Comparison of ENCODE assay signal across 10 mouse cellular contexts in the genomic region with DNA sequence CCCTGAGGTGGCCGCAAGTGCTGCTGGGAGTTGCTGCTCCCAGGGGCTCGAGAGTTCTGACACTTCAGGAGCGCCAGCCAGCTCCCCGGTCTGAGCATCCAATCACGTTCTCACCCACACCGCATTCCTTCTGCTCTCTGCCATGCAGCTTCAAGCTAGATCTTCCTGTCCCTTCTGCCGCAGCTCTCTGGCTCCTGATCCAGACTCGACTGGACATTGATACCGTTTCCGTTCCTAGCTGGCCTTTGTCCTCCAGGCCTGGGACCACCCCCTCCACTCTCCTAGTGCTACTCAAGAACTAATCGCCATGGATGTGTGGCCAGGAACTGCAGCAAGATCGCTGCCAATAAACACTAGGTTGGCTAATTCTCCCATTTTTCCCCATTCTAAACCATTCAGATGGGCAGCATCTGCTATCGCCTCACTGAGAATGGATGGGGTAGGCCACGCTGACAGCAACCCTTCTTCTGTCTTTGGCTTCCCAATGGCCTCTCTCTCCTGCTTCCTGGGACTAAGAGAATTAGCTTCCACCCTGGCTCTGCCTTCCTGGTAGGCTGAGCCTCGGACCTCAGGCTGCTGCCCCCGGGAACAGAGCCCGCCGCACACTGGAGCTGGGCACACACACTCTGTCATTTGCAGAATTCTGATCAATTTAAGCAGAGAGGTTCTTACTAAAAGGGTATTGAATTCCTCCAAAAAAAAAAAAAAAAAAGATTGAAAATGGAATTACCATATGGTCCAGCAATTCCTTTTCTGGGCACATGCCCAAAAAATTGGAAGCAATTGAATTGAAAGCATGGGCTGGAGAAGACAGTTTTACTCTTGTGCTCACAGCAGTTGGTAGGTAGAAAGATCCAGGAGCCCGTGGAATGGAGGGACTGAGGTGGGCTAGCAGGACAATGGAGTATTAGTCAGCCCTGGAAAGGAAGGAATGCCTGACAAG. TPM values are rescaled to one million over a fixed set of nuclear protein-coding genes. Genes with fewer than 3 reads are reported as not detected.
DNase-seq lines count a peak whose midpoint lies in the region; ATAC-seq and TF ChIP-seq lines count a peak whose summit lies in the region.
"Had no signal": no experiment of that assay in that cellular context is flagged by ENCODE, and none has a peak within 500 bp of the region (broad histone marks: within the 10 kb centered on the region; RNA-seq: fewer than 3 reads in every experiment).

No protein-coding gene starts in this region.

- H3K4me2 ChIP-seq in hindbrain, postnatal 0 days (ENCODE audit: low read depth, low read length): no peak overlapping the region
- no peak overlapping the region for H3K4me2 ChIP-seq in neural tube, embryonic 14.5 days (ENCODE audit: low read depth, low read length)

- no peaks in the 10 kb centered on the region for H3K27me3 ChIP-seq in testis, adult 2 months (ENCODE audit: control insufficient read depth, insufficient read depth, low read length)
- H3K27me3 ChIP-seq in hindbrain, postnatal 0 days (ENCODE audit: insufficient read depth, low read length): no peaks in the 10 kb centered on the region
- no peaks in the 10 kb centered on the region for H3K27me3 ChIP-seq in neural tube, embryonic 14.5 days (ENCODE audit: control insufficient read depth, insufficient read depth, low read length)

- H3K27ac ChIP-seq in testis, adult 2 months (ENCODE audit: control insufficient read depth, insufficient read depth, low read depth, low read length): no peak overlapping the region
- H3K27ac ChIP-seq in hindbrain, postnatal 0 days: peak overlapping the region; percentile 61
- H3K27ac ChIP-seq in neural tube, embryonic 14.5 days (ENCODE audit: low read depth, low read length): no peak overlapping the region

- ATAC-seq in hindbrain, postnatal 0 days: peak; percentile 47; the same call in 1 of the 2 replicates
- no peak for ATAC-seq in neural tube, embryonic 14.5 days (ENCODE audit: low read depth)

- WGBS in hindbrain, postnatal 0 days: 39% methylated on average over 19 of the region's 19 CpGs
- WGBS in neural tube, embryonic 14.5 days: 68% methylated on average over 19 of the region's 19 CpGs

- no peak for TF ChIP-seq CTCF in testis, adult 2 months (IDR thresholded peaks at IDR 0.05; ENCODE audit: control insufficient read depth, insufficient read depth, insufficient replicate concordance, low read depth, low read length)
- no peak for TF ChIP-seq CTCF in hindbrain, postnatal 0 days (IDR thresholded peaks at IDR 0.05; ENCODE audit: low read depth)

- peak overlapping the region; percentile 12 for H3K4me3 ChIP-seq in testis, adult 2 months (ENCODE audit: control insufficient read depth, low read depth, low read length)
- H3K4me3 ChIP-seq in hindbrain, postnatal 0 days (ENCODE audit: low read length): no peak overlapping the region
- H3K4me3 ChIP-seq in neural tube, embryonic 14.5 days (ENCODE audit: low read depth, low read length): no peak overlapping the region

- H3K9ac ChIP-seq in hindbrain, postnatal 0 days (replicated peaks; ENCODE audit: low read length): no peak overlapping the region
- 0 out of 2 replicates have a peak overlapping the region, but pooled peaks have one; percentile 3 for H3K9ac ChIP-seq in neural tube, embryonic 14.5 days (replicated peaks; ENCODE audit: low read depth, low read length)

- H3K9me3 ChIP-seq in hindbrain, postnatal 0 days (ENCODE audit: low read length): no peaks in the 10 kb centered on the region
- H3K9me3 ChIP-seq in neural tube, embryonic 14.5 days (ENCODE audit: control insufficient read depth, low read length): no peaks in the 10 kb centered on the region

- no peak for TF ChIP-seq POLR2A in testis, adult 2 months (IDR thresholded peaks at IDR 0.05; ENCODE audit: control insufficient read depth, low read depth, low read length)

- H3K4me1 ChIP-seq in testis, adult 2 months (ENCODE audit: control insufficient read depth, insufficient read depth, low read length): peaks cover 3% of the 10 kb centered on the region
- H3K4me1 ChIP-seq in hindbrain, postnatal 0 days (ENCODE audit: insufficient read depth, low read length): 0 out of 2 replicates have a peak, but pooled peaks cover 13% of the 10 kb centered on the region
- no peaks in the 10 kb centered on the region for H3K4me1 ChIP-seq in neural tube, embryonic 14.5 days (ENCODE audit: control insufficient read depth, insufficient read depth, low read length)

- peak; percentile 13 to 15 for DNase-seq in frontal cortex, postnatal 36 days (ENCODE audit: low spot score in 2 of 2)
- no peak for DNase-seq in frontal cortex, postnatal 14 days (ENCODE audit: low spot score in 2 of 2)
- DNase-seq in testis, postnatal 10 days (ENCODE audit: low spot score): no peak
- peak; percentile 51 for DNase-seq in hindbrain, postnatal 0 days (ENCODE audit: low spot score)
- no peak for DNase-seq in thymus, postnatal 10 days (ENCODE audit: low spot score in 2 of 2)
- no peak for DNase-seq in spleen, postnatal 36 days (ENCODE audit: low spot score in 2 of 2)

- no peaks in the 10 kb centered on the region for H3K36me3 ChIP-seq in testis, adult 2 months (ENCODE audit: control insufficient read depth, insufficient read depth, low read length)
- H3K36me3 ChIP-seq in hindbrain, postnatal 0 days (ENCODE audit: insufficient read depth, low read length): no peaks in the 10 kb centered on the region
- no peaks in the 10 kb centered on the region for H3K36me3 ChIP-seq in neural tube, embryonic 14.5 days (ENCODE audit: control insufficient read depth, insufficient read depth, low read length)

RNA-seq across cellular contexts. Expression of a gene that starts 31.1 kb away (rescaled TPM):
- 2.1 and 2.4 TPM in 2 replicates for polyA plus RNA-seq in testis, adult 2 months (2012; rRNA removed)
- 35.8 and 40.8 TPM in 2 replicates for total RNA-seq in hindbrain, postnatal 0 days (2014; rRNA removed)
- polyA plus RNA-seq in hindbrain, postnatal 0 days (2015; fragmentation: Nextera tagmentation; extraction: Ambion mirVana): 12.9 and 13.7 TPM in 2 replicates
- 20.1 and 22.1 TPM in 2 replicates for polyA plus RNA-seq in neural tube, embryonic 14.5 days (2014; fragmentation: Nextera tagmentation; extraction: Ambion mirVana)

RNA-seq across cellular contexts. Expression of a gene that starts 49.2 kb away (rescaled TPM):
- polyA plus RNA-seq in testis, adult 2 months (2012; rRNA removed): 5.1 and 5.2 TPM in 2 replicates
- total RNA-seq in hindbrain, postnatal 0 days (2014; rRNA removed): not detected in 2 replicates
- not detected in 2 replicates for polyA plus RNA-seq in hindbrain, postnatal 0 days (2015; fragmentation: Nextera tagmentation; extraction: Ambion mirVana)
- not detected in 2 replicates for polyA plus RNA-seq in neural tube, embryonic 14.5 days (2014; fragmentation: Nextera tagmentation; extraction: Ambion mirVana)
- polyA plus RNA-seq: limb, embryonic 11.5 days; spleen, adult 2 months had no signal

Comparison
In these comparisons a context has a peak if more than half of its experiments do, and no peak if none do; other contexts are left out.
1. DNase-seq: peak in frontal cortex, postnatal 36 days (2 of 2) and hindbrain, postnatal 0 days (single experiment); none in frontal cortex, postnatal 14 days (0 of 2), testis, postnatal 10 days (single experiment), thymus, postnatal 10 days (0 of 2) and spleen, postnatal 36 days (0 of 2).